Mouse (Mus musculus) G1E (cell line): Measurements from ENCODE around the gene Wdr72.

Source experiments
- CTCF ChIP-seq: IDR thresholded peaks from 2 replicates; pipeline ENCODE4 v1.5.1; 2012; ENCODE audit warnings: low read depth, low read length, inconsistent platforms, mixed read lengths
- GATA1 ChIP-seq: IDR thresholded peaks from 2 replicates; pipeline ENCODE4 v1.6.1; 2012; ENCODE audit warnings: borderline replicate concordance, low read length, inconsistent platforms, mixed read lengths
- TAL1 ChIP-seq: conservative IDR thresholded peaks from 2 replicates; pipeline ENCODE4 v1.6.1; 2012; ENCODE audit warnings: low read depth, low read length, inconsistent platforms, mixed read lengths

GRCm38 (mm10) chr9:74194898-74195297, 84.7 kb downstream of the Wdr72 start:
- no peak for TF ChIP-seq CTCF
- TF ChIP-seq GATA1 = no peak
- no peak for TF ChIP-seq TAL1
